Mouse (Mus musculus) lung, embryonic 16.5 days (tissue): ENCODE data around the gene Pigk. TPM values are rescaled to one million over a fixed set of nuclear protein-coding genes. Genes with fewer than 3 reads are reported as not detected.
A peak's percentile ranks its signal among the peaks of the same experiment; 100 is the strongest.

Source experiments
- ATAC-seq: fragments of 200-750 bp; cut with Nextera tagmentation; 2 replicates; pipeline ENCODE4 v1.8.0; 2017; ENCODE audit warnings: low read depth, mild to moderate bottlenecking, moderate library complexity
- H3K27ac ChIP-seq: fragments of 300-500 bp; sonication (generic); 2 replicates; pipeline ENCODE4 v1.5.1; 2014; ENCODE audit warnings: mild to moderate bottlenecking, control low read depth, low read length
- H3K27me3 ChIP-seq: fragments of 300-500 bp; sonication (generic); 2 replicates; pipeline ENCODE4 v1.6.1; 2014; ENCODE audit warnings: low read depth, low read length, mixed read lengths; ENCODE audit not compliant: control insufficient read depth, insufficient read depth
- H3K36me3 ChIP-seq: fragments of 300-500 bp; sonication (generic); 2 replicates; pipeline ENCODE4 v1.6.1; 2014; ENCODE audit warnings: low read length; ENCODE audit not compliant: control insufficient read depth, insufficient read depth
- H3K4me1 ChIP-seq: fragments of 300-500 bp; sonication (generic); replicated peaks from 2 replicates; pipeline ENCODE4 v1.6.1; 2014; ENCODE audit warnings: low read length, mixed read lengths; ENCODE audit not compliant: control insufficient read depth, insufficient read depth
- H3K4me2 ChIP-seq: fragments of 300-500 bp; sonication (generic); 2 replicates; pipeline ENCODE4 v1.6.1; 2014; ENCODE audit warnings: low read depth, low read length, control low read depth
- H3K4me3 ChIP-seq: fragments of 300-500 bp; sonication (generic); 2 replicates; pipeline ENCODE4 v1.5.1; 2014; ENCODE audit warnings: mild to moderate bottlenecking, low read length, control low read depth
- H3K9ac ChIP-seq: fragments of 300-500 bp; sonication (generic); 2 replicates; pipeline ENCODE4 v1.6.1; 2014; ENCODE audit warnings: low read length, control low read depth
- H3K9me3 ChIP-seq: fragments of 300-500 bp; sonication (generic); 2 replicates; pipeline ENCODE4 v1.6.1; 2016; ENCODE audit warnings: low read length; ENCODE audit not compliant: control insufficient read depth
- WGBS: fragments of 180-500 bp; shearing (Covaris S2); extraction: QIAGEN DNeasy Blood & Tissue Kit; methylation state at CpG from one replicate; pipeline ENCODE4 v1.1.7; 2014; 5-methylcytosine and 5-hydroxymethylcytosine counted together
- polyA plus RNA-seq: library from polyadenylated mRNA; unstranded; fragments of >200 nt; fragmentation: Nextera tagmentation; extraction: Ambion mirVana; gene quantifications from 2 replicates; pipeline ENCODE4 v1.2.1, GENCODE M21; 2015

The Pigk gene
- polyA plus RNA-seq, 1 experiment from 2014 or later, result 50.3 TPM

- WGBS, result 60% methylated on average over 11 of the region's 11 CpGs
- H3K9ac ChIP-seq, result no peak overlapping the region
- H3K4me1 ChIP-seq, result no peaks in the 10 kb centered on the region
- H3K27me3 ChIP-seq, result no peaks in the 10 kb centered on the region
- peak; percentile 88 for ATAC-seq
- no peak overlapping the region for H3K27ac ChIP-seq
- no peaks in the 10 kb centered on the region for H3K9me3 ChIP-seq
- H3K36me3 ChIP-seq, result no peaks in the 10 kb centered on the region
- no peak overlapping the region for H3K4me3 ChIP-seq
- H3K4me2 ChIP-seq, result no peak overlapping the region
These were observed 229.1 kb downstream of the Pigk start for GRCm38 (mm10) chr3:152942985-152943384.

GRCm38 (mm10) chr3:152944766-152945165 is 230.9 kb downstream of the Pigk start:
- H3K27ac ChIP-seq, result no peak overlapping the region
- no peak for ATAC-seq
- H3K4me2 ChIP-seq, result no peak overlapping the region
- no peaks in the 10 kb centered on the region for H3K27me3 ChIP-seq
- no peaks in the 10 kb centered on the region for H3K4me1 ChIP-seq
- no peak overlapping the region for H3K4me3 ChIP-seq
- no peak overlapping the region for H3K9ac ChIP-seq
- no peaks in the 10 kb centered on the region for H3K36me3 ChIP-seq
- WGBS, result 76% methylated on average over 3 of the region's 3 CpGs
- H3K9me3 ChIP-seq, result no peaks in the 10 kb centered on the region

- Histone ChIP-seq H3K36me3 (no peaks in the 10 kb centered on the region), H3K27ac (no peak overlapping the region), H3K4me2 (no peak overlapping the region), H3K9ac (no peak overlapping the region), H3K9me3 (no peaks in the 10 kb centered on the region), H3K27me3 (no peaks in the 10 kb centered on the region), H3K4me1 (no peaks in the 10 kb centered on the region), H3K4me3 (no peak overlapping the region)
- WGBS, result 83% methylated on average over 11 of the region's 11 CpGs
- no peak for ATAC-seq
These were observed 233.2 kb downstream of the Pigk start for GRCm38 (mm10) chr3:152947031-152947640.

GRCm38 (mm10) chr3:152948556-152948955 is 234.7 kb downstream of the Pigk start:
- Histone ChIP-seq H3K27me3 (no peaks in the 10 kb centered on the region), H3K9ac (no peak overlapping the region), H3K27ac (no peak overlapping the region), H3K4me1 (no peaks in the 10 kb centered on the region), H3K36me3 (no peaks in the 10 kb centered on the region), H3K4me2 (no peak overlapping the region), H3K9me3 (no peaks in the 10 kb centered on the region), H3K4me3 (no peak overlapping the region)
- WGBS, result 77% methylated on average over 7 of the region's 7 CpGs
- ATAC-seq, result no peak

DNA sequence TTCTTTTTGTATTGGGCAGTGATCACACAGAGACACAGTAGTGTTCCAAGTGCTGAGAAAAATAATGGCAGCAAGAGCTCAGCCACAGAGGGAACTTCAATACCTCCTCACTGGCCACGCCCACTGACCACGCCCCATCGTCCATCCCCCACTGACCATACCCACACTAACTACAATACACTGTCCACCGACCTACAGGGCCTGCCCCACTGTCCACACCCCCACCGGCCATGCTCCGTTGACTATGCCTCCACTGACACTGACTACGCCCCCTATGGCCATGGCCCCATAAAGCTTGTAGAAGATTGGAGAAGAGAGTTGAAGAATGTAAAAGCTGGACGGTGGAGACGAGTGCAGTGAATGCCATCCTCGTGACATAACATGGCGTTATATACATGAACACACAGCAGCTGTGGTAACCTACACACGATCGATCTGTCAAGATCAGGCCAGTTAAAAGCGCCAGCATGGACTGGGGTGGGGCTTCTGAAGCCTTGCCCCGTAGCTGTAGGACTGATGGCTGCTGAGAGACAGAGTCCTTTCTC is 235.4 kb downstream of the Pigk start:
- no peaks in the 10 kb centered on the region for H3K9me3 ChIP-seq
- 90% methylated on average over 15 of the region's 15 CpGs for WGBS
- no peak overlapping the region for H3K9ac ChIP-seq
- no peaks in the 10 kb centered on the region for H3K4me1 ChIP-seq
- no peak; the same call in 1 of the 2 replicates for ATAC-seq
- no peak overlapping the region for H3K4me3 ChIP-seq
- no peaks in the 10 kb centered on the region for H3K27me3 ChIP-seq
- H3K4me2 ChIP-seq, result no peak overlapping the region
- H3K36me3 ChIP-seq, result no peaks in the 10 kb centered on the region
- no peak overlapping the region for H3K27ac ChIP-seq

DNA sequence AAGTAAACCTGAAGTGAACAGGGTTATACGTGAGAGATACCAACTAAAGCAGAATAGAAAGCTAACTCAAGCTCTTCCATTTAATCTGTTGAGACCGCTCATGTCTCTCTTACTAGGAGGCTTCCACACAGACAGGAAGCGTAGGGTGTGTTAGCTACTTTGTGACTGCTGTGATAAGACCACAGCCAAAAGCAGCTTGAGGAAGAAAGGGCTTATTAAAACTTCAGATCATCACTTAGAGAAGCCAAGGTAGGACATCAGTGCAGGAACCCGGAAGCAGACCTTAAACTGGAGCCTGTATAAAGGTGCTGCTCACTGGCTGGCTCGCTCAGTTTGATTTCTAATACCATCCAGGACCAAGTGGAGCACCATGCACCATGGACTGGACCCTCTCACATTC is 236.4 kb downstream of the Pigk start:
- Histone ChIP-seq H3K4me2 (no peak overlapping the region), H3K9me3 (no peaks in the 10 kb centered on the region), H3K4me1 (no peaks in the 10 kb centered on the region), H3K27ac (no peak overlapping the region), H3K9ac (no peak overlapping the region), H3K27me3 (no peaks in the 10 kb centered on the region), H3K36me3 (no peaks in the 10 kb centered on the region), H3K4me3 (no peak overlapping the region)
- 89% methylated on average over 5 of the region's 5 CpGs for WGBS
- no peak for ATAC-seq

GRCm38 (mm10) chr3:152950914-152951313 is 237.0 kb downstream of the Pigk start:
- Histone ChIP-seq H3K27ac (no peak overlapping the region), H3K36me3 (no peaks in the 10 kb centered on the region), H3K27me3 (no peaks in the 10 kb centered on the region), H3K4me2 (no peak overlapping the region), H3K9ac (no peak overlapping the region), H3K9me3 (no peaks in the 10 kb centered on the region), H3K4me3 (no peak overlapping the region), H3K4me1 (no peaks in the 10 kb centered on the region)
- no peak for ATAC-seq
- WGBS, result 88% methylated on average over 9 of the region's 9 CpGs

GRCm38 (mm10) chr3:152951634-152952545 is 238.0 kb downstream of the Pigk start:
- H3K4me2 ChIP-seq, result no peak overlapping the region
- ATAC-seq, result no peak
- no peaks in the 10 kb centered on the region for H3K36me3 ChIP-seq
- H3K9me3 ChIP-seq, result no peaks in the 10 kb centered on the region
- no peaks in the 10 kb centered on the region for H3K27me3 ChIP-seq
- no peak overlapping the region for H3K9ac ChIP-seq
- H3K4me3 ChIP-seq, result no peak overlapping the region
- no peaks in the 10 kb centered on the region for H3K4me1 ChIP-seq
- H3K27ac ChIP-seq, result no peak overlapping the region
- 51% methylated on average over 11 of the region's 11 CpGs for WGBS

GRCm38 (mm10) chr3:152956038-152956437 is 242.1 kb downstream of the Pigk start:
- no peaks in the 10 kb centered on the region for H3K36me3 ChIP-seq
- H3K9me3 ChIP-seq, result no peaks in the 10 kb centered on the region
- H3K9ac ChIP-seq, result no peak overlapping the region
- H3K27ac ChIP-seq, result no peak overlapping the region
- no peaks in the 10 kb centered on the region for H3K27me3 ChIP-seq
- no peak overlapping the region for H3K4me3 ChIP-seq
- 51% methylated on average over 5 of the region's 5 CpGs for WGBS
- H3K4me1 ChIP-seq, result no peaks in the 10 kb centered on the region
- no peak for ATAC-seq
- H3K4me2 ChIP-seq, result no peak overlapping the region
